Mouse (Mus musculus) G1E (cell line): ENCODE measurements around the gene Stxbp3.
"Not testable (repeated sequence)": the region's sequence is repeated elsewhere in the genome, so short reads cannot be mapped to it uniquely, and the experiment has no call there.

Experiments
- CTCF ChIP-seq: IDR thresholded peaks from 2 replicates; pipeline ENCODE4 v1.5.1; 2012; ENCODE audit warnings: low read depth, low read length, inconsistent platforms, mixed read lengths
- GATA1 ChIP-seq: IDR thresholded peaks from 2 replicates; pipeline ENCODE4 v1.6.1; 2012; ENCODE audit warnings: borderline replicate concordance, low read length, inconsistent platforms, mixed read lengths
- TAL1 ChIP-seq: conservative IDR thresholded peaks from 2 replicates; pipeline ENCODE4 v1.6.1; 2012; ENCODE audit warnings: low read depth, low read length, inconsistent platforms, mixed read lengths

DNA sequence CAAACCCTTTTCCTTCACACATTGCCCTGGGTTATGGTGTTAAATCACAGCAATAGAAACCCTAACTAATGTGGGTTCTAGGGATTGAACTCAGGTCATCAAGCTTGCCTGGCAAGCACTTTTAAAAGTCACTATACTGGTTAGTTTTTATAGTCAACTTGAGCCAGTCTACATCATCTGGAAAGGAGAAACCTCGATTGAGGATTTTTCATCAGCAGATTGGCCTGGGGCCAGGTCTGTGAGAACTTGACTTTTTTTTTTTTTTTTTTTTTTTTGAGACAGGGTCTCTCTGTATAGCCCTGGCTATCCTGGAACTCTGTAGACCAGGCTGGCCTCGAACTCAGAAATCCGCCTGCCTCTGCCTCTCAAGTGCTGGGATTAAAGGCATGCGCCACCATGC is 22.0 kb upstream of the Stxbp3 start:
- TF ChIP-seq CTCF, GATA1, TAL1: not testable (repeated sequence)
